25 mouse cellular contexts compared by ENCODE assay signal in genomic region chr8:4355455-4355854, GRCm38 (mm10).
"Had no signal": no experiment of that assay in that cellular context is flagged by ENCODE, and none has a peak within 500 bp of the region (broad histone marks: within the 10 kb centered on the region; RNA-seq: fewer than 3 reads in every experiment).

No protein-coding gene starts in this region.

- H3K4me3 ChIP-seq: heart, embryonic 10.5 days; heart, embryonic 12.5 days; hindbrain, embryonic 13.5 days; hindbrain, embryonic 15.5 days; kidney, embryonic 15.5 days; limb, embryonic 13.5 days; limb, embryonic 15.5 days; liver, embryonic 12.5 days had no signal

- H3K27me3 ChIP-seq: heart, embryonic 12.5 days; hindbrain, embryonic 13.5 days; hindbrain, embryonic 15.5 days; kidney, embryonic 15.5 days; limb, embryonic 13.5 days; limb, embryonic 15.5 days; liver, embryonic 12.5 days had no signal

- H3K4me1 ChIP-seq: hindbrain, embryonic 13.5 days; hindbrain, embryonic 15.5 days; kidney, embryonic 15.5 days; limb, embryonic 13.5 days; limb, embryonic 15.5 days; liver, embryonic 12.5 days had no signal

- ATAC-seq: hindbrain, postnatal 0 days; intestine, embryonic 16.5 days; liver, embryonic 12.5 days had no signal

- H3K9ac ChIP-seq: heart, embryonic 12.5 days; hindbrain, embryonic 13.5 days; hindbrain, embryonic 15.5 days; kidney, embryonic 15.5 days; limb, embryonic 13.5 days; limb, embryonic 15.5 days; liver, embryonic 12.5 days; liver, embryonic 14.5 days had no signal

- DNase-seq: gastrocnemius, postnatal 14 days; gastrocnemius, postnatal 36 days; heart, adult 18-20 months; heart, postnatal 14 days; heart, postnatal 36 days; kidney, adult 11 months; kidney, adult 2 months; kidney, adult 9 months; kidney, postnatal 14 days; kidney, postnatal 36 days; layer of hippocampus, adult 9-11 months; layer of hippocampus, postnatal 36 days; left cerebral cortex, postnatal 4 days had no signal

- H3K36me3 ChIP-seq: heart, embryonic 10.5 days; heart, embryonic 12.5 days; hindbrain, embryonic 15.5 days; kidney, embryonic 15.5 days; limb, embryonic 13.5 days; limb, embryonic 15.5 days; liver, embryonic 12.5 days had no signal

- H3K9me3 ChIP-seq: heart, embryonic 10.5 days; heart, embryonic 12.5 days; hindbrain, embryonic 13.5 days; hindbrain, embryonic 15.5 days; kidney, embryonic 15.5 days; limb, embryonic 13.5 days; limb, embryonic 15.5 days; liver, embryonic 12.5 days had no signal

- H3K4me2 ChIP-seq: heart, embryonic 12.5 days; hindbrain, embryonic 13.5 days; hindbrain, embryonic 15.5 days; kidney, embryonic 15.5 days; limb, embryonic 13.5 days; limb, embryonic 15.5 days; liver, embryonic 12.5 days had no signal

- H3K27ac ChIP-seq: heart, embryonic 10.5 days; hindbrain, embryonic 13.5 days; hindbrain, embryonic 15.5 days; hindbrain, postnatal 0 days; kidney, embryonic 15.5 days; kidney, postnatal 0 days; limb, embryonic 13.5 days; limb, embryonic 15.5 days; liver, embryonic 12.5 days; liver, embryonic 14.5 days had no signal
